Mouse (Mus musculus) spleen, adult 18-20 months (tissue): ENCODE measurements at regions not wholly inside any gene's neighbourhood (a gene's known extent, or its start where the extent isn't known, plus 50 kb on each side); places are given as distances from the start of the nearest gene placed in this dataset.

ENCODE experiments used
- DNase-seq, 2 experiments: peaks; one replicate each; pipeline ENCODE4 v3.0.0; 2022; ENCODE audit warnings: mixed read lengths in 2 of 2

DNA sequence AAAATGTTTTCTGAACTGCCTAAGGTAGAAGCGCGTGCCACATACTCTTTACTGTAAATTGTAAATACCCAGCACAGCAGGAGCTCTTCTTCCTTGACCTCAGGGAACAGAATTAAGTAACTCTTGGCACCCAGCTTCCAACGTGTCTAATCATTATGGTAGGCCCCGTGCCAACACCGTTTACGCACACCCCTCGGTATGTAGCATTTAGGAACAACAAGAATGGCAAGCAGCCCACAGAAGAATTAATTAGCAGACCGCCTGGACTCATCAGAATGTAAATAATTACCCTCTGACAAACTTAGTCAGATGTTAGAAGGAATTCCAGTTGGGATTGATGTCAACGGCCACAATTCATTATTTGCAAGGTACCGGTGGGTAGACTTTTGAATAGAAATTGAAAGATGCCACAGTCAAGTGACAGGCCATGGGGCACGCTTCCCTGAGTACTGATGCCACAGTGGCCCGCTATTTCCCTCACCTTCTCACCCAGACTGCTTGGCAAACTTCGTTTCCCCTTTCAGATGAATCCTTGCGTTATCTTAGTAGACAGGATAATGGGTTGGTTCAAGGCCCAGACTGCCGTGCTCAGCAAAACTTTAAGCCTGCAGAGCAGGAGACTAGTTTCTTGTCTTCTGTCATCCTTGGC is 81.2 kb upstream of the Galnt5 start:
- DNase-seq: no peak

DNA sequence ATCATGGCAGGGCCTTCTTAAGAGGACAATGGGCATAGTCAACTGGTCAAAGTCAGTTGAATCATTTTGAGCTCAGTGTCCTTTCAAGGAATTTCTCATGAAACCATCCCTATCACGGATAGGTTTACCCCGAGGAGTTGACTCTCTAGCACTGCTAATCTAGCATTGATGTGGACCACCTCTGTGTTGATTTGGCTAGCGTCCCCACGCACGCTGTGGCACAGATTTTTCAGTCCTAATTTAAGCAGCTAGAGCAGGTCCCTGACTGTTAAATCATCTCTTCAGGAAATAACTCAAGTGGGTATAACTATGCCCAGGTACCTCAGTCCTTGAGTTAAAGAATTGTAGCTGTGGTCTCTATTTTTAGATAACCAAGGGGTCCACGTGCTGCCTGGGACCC is 80.0 kb upstream of the Galnt5 start:
- no peak for DNase-seq

DNA sequence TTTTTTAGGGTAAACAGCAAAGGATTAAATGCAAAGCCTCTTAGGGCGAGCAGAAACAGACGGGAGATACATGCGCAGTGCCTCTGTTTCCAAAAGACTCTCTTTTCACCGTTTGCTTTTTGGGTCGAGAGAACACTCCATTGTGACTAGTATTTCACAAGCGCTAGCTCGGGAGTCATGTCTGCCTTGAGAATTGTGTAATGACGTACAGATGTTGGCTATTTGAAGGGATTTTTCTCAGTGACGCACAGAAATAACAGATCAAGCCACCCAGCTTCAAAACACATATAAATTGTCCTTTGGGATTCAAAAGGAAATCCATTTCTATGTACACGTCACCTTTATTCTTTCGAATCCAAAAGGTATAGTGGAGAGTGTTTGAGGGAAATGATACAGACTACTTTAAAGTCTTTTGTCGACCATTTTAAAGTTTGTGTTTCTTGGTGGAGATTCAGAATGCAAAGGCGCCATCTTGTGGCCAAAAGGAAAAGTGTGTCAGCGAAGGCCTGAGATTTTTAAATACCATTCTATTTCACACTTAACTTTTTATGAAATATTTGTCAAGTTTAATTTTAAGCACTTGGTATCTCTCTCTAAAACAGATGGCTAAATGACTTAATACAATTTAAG is 78.5 kb upstream of the Galnt5 start:
- peak in 1 of 2 experiments; percentile 6 for DNase-seq

GRCm38 (mm10) chr2:57934062-57934822 is 63.4 kb upstream of the Galnt5 start:
- no peak for DNase-seq
